Mouse (Mus musculus) neural tube, embryonic 10.5 days (tissue): Measurements from ENCODE around the gene Grm8.

ENCODE experiments used
- DNase-seq: peaks from one replicate; pipeline ENCODE4 v3.0.0-alpha.2; 2017; ENCODE audit warnings: low spot score; ENCODE audit errors: extremely low spot score

Grm8 gene

DNA sequence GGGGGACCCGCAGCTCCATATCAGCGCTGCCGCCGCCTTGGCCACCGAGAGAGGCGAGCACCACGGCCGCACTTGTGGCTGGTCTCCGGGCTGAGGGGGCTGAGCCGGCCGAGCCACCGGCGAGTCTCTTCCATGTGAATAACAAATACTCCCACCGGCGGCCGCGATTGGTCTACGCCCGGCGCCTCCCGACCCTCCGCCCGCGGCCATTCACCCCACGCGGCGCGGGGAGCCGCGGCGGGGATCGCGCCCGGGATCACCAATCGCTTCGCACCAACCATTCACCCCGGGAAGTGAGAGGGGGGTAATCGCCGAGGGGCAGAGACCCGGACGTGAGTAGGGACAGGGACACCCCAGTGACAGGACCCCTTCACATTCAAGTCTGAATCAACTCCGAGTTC lies at the start of gene Grm8:
Gene Grm8, minus strand, starts transcription at position 178 of the 401 bp plus-strand sequence.
- DNase-seq = peak; percentile 69

DNA sequence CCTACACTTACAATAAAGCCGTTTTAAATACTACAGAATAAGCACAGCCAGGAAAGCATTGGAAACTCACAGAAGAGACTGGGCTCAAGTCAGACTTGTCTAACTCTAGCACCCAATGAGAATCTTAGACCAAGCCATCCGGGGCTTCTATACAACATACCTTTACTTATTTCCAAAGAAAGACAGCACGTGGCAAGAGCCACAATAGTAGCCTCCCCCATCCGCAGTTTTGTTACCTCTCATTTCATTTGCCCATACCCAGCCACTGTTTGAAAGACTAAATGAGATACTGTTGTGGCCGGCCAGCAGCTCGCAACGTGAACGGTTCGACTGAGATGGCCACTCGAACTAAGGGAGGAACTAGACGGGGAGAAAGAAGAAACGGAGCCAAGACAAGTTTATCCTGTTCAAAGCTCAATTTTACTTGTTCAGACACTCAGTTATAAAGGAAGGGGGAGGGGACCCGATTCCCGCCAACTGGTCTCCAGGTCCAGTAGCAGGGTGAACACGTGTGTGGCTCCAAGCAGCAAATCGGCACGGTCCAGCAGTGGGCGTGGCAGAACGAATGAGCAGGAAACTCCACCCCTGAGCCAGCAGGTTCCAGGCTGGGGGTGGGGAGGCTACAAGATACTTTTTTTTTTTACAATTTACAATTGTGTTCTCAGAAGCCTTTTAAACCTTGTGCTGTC lies 35.0 kb upstream of the Grm8 start:
- DNase-seq = no peak

DNA sequence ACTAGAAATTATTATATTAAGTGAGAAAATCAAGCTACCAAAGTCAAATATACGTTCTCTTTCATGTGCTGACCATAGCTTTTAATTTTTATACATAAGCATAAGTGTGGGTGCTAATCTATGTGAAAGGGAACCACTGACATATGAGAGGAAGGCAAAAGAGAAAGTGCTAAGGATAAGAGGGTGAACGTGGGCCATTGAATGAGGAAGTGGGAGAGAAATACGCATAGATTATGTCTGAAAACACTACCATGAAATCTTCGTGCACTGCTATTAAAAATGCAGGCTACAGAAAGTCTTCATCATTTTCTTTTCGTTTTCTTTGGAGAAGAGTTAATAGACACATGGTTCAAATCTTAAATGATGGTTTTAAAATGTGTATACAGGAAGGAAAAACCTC lies 25.4 kb upstream of the Grm8 start:
- no peak for DNase-seq

DNA sequence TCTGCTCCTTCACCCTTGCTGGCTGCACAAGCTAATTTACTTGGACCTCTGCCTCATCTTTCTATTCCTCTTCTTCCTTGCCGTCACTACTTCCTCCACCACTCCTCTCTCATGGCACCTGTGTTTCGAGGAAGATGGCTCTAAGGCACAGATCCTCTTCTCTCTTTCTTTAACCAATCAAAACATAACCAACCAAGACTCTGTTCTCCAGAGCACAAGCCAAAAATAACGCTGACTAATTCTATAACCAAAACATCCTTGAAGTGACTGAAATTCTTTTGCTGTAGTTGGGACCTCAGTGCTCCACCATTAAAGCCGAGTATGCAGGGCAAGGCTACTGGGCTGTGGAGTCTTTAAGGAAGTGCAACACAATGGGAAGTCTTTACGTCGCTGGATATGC lies 11.5 kb upstream of the Grm8 start:
- no peak for DNase-seq

DNA sequence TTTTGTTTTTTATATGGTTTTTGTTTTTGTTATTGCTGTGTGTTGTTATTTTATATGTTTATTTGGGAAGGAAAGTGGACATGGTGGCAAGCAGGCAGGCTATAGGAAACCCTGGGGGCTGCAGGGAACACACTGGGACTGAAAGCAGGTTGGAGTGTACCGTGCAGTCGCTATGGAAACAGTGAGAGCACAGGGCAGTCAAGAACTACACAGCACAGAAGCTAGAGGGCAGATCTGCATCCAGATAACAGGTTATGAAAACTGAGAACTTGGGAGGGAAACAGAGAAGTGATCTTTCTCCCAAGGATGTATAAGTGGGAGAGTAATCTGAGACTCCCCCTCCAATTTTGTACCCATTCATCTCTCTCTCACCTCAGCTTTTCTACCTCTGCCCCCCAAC lies 7.4 kb upstream of the Grm8 start:
- no peak for DNase-seq

DNA sequence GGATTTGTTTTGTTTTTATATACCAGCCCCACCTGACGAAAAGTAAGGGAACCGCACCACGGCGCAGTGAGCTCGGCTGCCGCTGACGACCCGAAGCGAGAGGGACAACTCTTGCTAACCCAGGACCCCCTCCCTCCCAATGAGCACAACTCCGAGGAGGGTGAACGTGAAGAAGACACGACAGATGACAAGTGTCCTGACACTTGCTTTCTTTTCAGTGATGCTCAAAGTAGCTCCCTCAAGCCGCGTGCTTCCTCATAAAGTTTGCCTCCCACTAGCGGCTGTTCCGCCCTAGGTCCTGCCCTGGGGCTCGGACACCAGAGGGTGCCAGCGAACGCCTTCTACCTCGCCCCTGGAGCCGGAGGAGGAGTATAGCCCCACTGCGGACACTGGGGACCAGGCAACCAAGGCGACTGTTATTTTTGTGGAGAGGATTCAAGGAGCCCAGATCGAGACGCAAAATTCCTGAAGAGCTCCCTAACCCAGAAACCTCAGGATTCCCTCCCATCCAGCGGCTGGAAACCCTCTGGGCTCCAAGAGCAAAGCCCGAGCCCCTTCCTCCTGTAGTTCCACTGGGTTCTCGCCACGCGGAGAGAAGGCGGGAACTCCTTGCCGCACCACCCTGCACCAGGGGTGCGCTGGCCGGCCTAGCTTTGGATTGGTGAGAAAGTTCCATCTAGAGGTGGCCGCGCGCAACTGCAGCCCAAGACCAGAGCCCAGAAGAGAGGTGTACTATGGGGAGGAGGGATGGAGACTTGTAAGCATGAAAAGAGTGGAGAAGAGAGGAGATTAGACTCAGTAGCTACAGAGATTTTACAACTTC lies 644 bp upstream of the Grm8 start:
- peak; percentile 91 for DNase-seq

DNA sequence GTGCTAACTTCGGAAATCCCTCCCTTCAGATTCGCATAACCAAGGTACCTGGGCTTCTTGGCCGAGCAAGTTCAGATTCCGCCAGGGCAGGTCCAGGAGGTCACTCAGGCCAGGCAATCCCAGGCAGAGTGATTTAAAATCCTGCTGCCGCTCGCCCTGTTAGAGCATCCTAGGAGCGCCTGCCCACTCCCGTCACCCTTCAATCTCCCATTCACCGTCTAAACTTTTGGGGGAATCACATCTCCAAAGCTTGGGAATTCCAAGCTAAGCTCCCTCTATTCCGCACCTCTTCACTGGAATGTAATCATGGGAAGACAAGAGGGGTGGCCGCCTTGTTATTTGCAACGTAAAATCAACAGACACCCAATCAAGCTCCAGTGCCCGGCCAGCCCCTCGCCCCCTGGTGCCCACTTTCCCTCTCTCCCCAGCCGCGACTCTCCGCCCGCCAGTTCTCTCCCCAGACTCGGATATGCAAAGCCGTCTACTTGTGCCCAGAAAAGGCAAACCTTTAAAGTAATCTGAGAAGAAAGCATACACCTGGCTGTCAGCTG lies 652 bp downstream of the Grm8 start:
- DNase-seq = peak; percentile 57

DNA sequence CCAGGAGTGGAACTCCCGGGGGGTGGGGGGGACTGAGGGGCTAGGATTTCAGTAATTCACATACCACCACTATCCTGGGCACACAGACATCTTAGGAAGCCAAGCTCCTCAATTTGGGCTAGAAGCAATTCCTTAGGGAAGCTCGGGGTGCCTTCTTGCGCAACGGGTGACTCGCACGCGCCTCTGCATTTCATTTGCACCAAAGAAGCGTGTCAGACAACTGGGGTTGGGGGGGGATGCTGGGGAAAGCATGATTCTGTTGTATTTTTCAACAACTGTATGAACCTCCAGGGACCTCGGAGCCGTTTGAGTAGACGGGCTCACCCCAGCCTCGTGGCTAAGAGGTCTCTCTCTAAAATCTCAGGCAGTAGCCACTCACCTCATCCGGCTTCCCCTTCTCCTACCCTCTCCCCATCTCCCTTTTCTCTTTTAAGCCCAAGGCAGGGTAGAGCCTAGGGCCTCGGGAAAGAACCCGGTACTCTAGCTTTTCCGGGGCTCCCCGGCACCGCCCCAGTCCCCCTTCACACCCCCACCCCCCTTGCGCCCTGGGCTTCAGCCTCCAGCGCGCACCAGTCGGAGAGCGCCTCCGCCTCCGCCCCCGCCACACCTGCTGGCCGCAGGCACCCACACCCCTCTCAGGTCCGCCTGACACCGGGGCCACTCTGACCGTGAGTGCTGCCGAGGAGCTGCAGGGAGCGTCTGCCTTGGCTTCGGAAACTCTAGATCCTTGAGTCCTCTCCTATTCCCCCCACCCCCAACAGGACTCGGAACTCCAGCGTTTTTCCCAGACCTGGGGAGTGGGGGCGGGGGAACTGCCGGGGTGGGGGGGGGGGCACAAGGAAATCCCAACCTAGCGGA lies 1.5 kb downstream of the Grm8 start:
- DNase-seq = peak; percentile 43

DNA sequence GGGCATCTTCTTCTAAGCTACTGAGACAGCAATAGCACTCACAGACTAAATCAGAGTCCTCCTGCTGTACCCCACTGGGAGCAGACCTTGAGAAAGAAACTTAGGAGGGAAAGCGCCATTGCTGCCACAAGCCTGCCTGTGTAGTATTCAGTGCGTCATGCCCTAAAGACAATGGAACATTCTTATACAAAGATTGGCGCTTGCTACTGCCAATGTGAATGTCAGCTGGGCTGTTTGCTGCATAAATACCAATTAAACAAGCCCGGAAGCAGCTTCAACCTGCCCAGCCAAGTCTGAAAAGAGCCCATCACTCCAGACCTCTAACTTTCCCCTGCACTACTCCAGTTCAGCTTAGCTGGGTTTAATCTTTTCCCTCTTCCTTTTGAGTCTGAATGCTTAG lies 2.9 kb downstream of the Grm8 start:
- DNase-seq = no peak

DNA sequence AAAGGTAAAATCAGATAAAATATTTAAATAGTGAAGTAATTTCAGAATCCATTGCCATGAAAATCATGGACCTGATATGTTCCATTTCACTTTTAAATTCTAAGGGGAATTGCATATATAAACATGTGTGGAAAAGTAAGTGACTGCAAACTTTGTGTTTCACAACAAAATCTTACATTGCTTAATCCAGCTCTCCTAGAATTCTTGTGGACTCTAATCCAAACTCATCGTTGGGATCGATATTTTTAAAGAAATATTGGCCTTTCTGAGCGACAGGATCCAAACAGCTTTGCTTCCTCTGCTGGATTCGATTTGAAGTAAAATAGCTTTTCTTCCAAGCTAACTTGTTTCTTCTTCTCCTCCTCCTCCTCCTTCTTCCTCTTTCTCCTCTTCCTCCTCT lies 6.1 kb downstream of the Grm8 start:
- no peak for DNase-seq

DNA sequence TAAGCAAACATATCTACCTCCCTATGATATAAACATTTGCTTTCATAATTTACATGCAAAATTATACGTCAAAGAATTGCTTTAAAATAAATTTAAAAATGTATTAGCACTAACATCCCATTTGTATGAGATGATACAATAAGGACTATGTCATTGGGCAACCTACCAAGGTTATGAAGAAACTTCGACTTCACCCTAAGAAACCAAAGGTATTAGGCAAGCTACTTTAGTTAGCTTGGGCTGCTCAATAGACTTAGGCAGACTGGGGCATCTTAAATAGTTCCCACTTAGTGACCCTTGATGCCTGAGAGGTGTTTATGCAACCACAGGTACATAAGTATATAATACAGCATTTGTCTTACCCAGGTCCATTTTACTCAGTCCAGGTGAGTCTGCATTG lies 19.5 kb downstream of the Grm8 start:
- DNase-seq = no peak

DNA sequence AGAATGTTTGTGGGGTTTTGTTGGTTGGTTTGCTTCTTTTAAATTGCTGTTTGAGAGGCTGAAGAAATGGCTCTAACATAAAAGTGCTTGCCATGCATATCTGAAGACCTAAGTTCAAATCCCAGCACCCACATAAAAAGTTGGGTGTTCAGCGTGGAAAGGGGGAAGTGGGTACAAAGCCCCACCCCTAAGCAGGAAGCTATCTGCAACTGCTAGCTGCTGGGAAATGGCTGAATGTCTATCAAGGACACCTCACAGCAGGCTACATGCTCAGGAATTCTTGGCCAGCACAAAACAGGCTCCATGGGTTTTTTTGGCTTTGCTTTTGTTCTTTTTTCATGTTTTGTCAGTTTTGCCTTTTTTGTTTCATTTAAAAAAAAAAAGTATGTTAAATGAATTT lies 20.1 kb downstream of the Grm8 start:
- no peak for DNase-seq

DNA sequence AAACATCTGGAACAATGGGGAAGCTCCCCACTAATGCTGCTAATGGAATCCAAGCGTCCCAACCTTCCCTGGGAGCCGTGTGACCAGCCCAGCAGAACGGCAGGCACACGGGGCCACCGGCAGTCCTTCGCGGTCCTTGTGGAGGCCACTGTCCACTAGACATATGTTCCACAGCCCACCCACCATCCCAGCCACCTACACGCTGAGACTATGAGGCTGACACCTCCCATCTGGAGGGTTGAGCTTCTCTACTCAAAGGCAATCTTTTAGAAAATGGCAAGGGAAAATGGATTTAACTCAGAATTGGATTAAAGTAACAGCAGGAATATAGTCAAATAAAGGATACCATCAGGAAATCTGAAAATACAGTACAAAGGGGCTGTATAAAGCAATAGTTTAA lies 23.4 kb downstream of the Grm8 start:
- DNase-seq = no peak

DNA sequence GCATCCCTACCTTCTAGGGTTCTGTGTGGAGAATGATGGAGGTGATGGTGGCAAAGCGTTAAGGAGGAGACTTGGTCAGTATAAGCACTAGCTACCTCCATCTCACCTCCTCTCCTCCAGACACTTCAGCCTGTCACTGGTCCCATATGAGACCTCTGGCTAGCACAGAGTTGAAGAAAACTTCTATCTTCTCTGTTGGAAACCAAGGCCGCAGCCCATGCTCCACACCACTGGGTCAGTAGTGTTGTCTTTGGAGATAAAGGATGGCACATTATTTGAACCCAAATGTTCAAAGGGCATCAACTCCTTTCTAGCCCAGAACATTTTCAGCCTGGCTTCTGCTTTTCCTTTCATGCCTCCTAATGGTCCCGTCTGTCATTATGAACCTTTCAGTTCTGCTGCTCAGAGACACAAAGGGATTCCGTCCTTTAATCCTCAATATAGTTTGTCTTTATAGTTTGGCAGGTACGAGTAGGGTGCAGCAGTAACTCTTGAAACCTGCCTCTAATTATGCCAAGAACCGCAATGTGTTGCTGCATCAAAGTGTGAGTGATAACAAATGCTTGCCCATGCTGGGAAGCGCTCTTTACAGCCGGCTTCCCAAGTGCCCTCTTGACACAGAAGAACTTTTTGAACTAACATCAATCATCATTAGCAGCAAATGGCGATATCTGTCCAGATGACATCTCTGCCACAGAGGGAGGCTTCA lies 32.2 kb downstream of the Grm8 start:
- peak; percentile 27 for DNase-seq

DNA sequence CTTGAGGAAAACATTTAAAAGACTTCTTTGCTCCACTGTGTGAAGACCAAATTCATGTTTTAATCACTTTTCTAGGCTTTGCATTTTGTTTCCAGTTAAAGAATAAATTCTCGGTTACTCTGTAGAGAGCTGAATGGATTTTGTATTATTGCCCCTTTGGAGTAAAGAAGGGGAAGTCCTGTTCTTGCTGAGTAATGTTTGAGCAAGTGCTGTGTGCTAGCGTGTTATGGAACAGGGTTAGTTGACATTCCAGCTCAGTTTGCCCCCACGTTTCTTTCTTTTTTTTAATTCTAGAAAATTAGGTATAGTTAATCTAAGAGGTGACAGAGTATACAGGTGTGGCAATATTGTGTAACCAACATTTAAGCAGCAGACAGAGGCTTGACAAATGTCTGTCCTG lies 35.0 kb downstream of the Grm8 start:
- DNase-seq = no peak

DNA sequence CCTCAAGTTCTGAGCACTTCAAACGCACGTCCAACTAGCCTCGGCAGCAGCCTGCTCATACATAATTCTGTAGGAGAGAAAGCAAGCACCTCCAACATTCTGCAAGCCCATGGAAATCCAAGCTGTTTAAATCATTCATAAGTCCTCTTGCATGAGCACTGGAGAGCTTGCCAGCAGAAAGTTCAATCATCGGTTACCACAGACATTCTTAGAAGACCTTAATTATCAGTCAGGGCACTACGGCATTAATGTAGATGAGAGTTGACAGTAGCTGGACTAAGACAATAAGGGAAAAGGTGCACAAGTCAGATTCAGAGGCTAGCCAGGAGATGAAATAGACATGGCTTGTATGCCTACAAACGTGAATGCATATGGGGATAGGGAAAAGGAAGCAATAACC lies 42.5 kb downstream of the Grm8 start:
- DNase-seq = no peak

DNA sequence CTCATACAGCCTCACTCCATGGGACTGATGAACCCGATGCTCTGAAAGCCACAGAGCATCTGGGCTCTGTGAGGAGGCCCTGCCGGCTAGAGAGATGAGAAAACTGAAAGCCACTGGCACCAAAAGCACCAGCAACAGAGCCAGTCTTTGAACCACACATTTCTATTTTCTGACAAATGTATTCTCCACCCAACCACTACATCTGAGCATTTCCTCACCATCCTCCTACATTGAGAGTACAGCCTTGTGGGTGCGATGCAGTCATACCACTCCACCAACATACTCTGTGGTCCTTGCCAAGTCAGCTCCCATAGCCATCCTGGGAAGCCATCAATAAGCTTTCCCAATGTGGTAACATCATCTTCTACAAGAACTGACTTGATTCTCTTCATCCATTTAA lies 43.1 kb downstream of the Grm8 start:
- DNase-seq = no peak

DNA sequence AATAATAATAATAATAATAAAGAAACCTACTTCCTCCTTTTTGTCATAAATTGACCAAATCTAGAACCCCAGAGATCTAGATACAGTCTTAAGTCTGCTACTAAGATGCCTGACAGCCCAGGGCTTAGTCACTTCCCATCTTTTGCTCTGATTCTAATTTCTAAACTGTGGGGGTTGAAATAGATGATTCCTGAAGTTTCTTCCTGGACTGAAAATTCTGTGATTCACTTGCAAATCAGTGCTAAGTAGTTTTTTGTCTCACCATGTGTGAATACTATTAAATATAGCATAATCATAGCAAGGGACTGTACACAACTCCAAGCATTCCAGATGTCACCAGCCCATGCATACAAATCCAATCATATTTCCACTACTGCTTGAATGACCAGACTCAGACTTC lies 44.0 kb downstream of the Grm8 start:
- DNase-seq = no peak

DNA sequence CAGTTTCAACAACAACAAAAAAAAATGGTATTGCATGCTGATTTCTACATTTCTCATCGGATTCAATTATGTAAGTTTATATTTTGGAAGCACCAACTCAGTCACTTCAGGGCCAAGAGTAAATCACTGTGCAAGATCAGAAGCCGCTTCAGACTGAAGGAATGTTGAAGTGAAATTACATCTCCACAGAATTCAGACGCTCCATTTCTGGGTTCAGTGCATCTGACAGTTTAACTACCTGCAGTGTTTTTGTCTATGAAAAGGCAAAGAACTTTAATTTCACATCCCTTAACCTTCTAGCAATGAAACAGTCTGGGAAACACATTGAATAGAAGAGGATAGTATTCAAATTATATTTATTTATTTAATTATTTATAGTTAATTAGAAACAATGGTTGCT lies 59.4 kb downstream of the Grm8 start:
- DNase-seq = no peak

DNA sequence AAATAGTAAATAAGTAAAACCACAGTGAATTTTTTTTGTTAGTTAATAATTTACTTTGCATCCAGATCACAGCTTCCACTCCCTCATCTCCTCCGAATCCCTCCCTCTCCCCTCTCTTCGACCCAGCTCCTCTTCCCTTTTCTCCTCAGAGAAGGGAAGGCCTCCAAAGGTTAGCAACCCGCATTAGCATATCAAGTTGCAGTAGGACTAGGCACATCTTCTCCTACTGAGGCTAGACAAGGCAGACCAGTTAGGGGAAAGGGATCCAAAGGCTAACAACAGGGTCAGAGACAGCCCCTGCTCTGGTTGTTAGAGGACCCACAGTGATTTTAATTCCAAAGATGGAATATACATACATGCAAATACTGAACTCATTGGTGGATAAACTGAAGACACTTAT lies 60.5 kb downstream of the Grm8 start:
- no peak for DNase-seq

DNA sequence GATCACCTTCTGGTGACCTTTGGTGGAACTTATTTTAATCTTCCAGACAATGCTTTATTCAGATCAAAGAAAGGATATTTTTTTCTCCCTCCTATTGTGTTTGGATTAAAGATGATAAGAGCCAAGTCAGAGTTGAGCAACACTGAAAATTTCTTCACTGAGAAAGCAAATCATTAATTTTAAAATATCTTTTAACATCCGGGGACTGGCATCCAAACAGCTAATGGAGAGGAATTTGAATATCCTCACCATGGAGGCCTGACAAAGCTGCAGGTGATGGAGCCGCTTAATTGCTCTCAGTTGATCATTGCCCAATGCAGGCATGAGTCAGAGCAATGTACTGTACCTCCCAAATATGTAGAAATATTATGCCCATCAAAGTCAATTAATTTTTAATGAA lies 83.0 kb downstream of the Grm8 start:
- no peak for DNase-seq
